Mouse (Mus musculus) CH12.LX (cell line): Measurements from ENCODE around the gene Fcho1. TPM values are rescaled to one million over a fixed set of nuclear protein-coding genes. Genes with fewer than 3 reads are reported as not detected.

ENCODE experiments used
- DNase-seq: peaks from one replicate; pipeline ENCODE4 v3.0.0-alpha.2; 2013; ENCODE audit errors: extremely low read depth
- H3K27ac ChIP-seq: 2 replicates; pipeline ENCODE4 v1.5.1; 2012; ENCODE audit warnings: low read depth, mild to moderate bottlenecking, control low read depth, moderate library complexity; ENCODE audit not compliant: insufficient read depth
- H3K27me3 ChIP-seq: replicated peaks from 2 replicates; pipeline ENCODE3; 2012; ENCODE audit warnings: inconsistent platforms
- H3K36me3 ChIP-seq, 2 experiments: replicated peaks in 1 of 2; 2 replicates each; pipeline versions ENCODE3 to v1.6.1; 2012; ENCODE audit warnings: inconsistent platforms in 1 of 2, low read length in 1 of 2, mild to moderate bottlenecking in 1 of 2, mixed read lengths in 1 of 2, moderate library complexity in 1 of 2; ENCODE audit not compliant: control insufficient read depth in 1 of 2, insufficient read depth in 1 of 2
- H3K4me1 ChIP-seq, 2 experiments: 2 replicates each; pipeline ENCODE4 v1.6.1; 2012; ENCODE audit warnings: inconsistent platforms in 1 of 2, moderate library complexity in 1 of 2; ENCODE audit not compliant: insufficient read depth in 2 of 2, control insufficient read depth in 1 of 2
- H3K4me2 ChIP-seq: 2 replicates; pipeline ENCODE4 v1.6.1; 2012; ENCODE audit warnings: low read depth, mild to moderate bottlenecking, control low read depth; ENCODE audit not compliant: poor library complexity, insufficient read depth, severe bottlenecking
- H3K4me3 ChIP-seq, 3 experiments: fragments of 150-350 bp in 1 of 3; sonication (generic) in 1 of 3; replicated peaks in 1 of 3; 2 replicates each; pipeline versions ENCODE3 to v1.5.1; 2011 to 2012; ENCODE audit warnings: low read depth in 2 of 3, low read length in 2 of 3, mild to moderate bottlenecking in 2 of 3, moderate library complexity in 2 of 3, control low read depth in 1 of 3, improper control_type of control experiment in 1 of 3, inconsistent platforms in 1 of 3, mixed read lengths in 1 of 3; ENCODE audit not compliant: poor library complexity in 1 of 3
- H3K79me2 ChIP-seq: replicated peaks from 2 replicates; pipeline ENCODE4 v1.6.1; 2012; ENCODE audit warnings: mild to moderate bottlenecking, moderate library complexity; ENCODE audit not compliant: control insufficient read depth, poor library complexity, insufficient read depth, severe bottlenecking; ENCODE audit errors: extremely low read depth
- H3K9ac ChIP-seq: 2 replicates; pipeline ENCODE4 v1.6.1; 2012; ENCODE audit warnings: low read depth, mild to moderate bottlenecking, control low read depth, moderate library complexity; ENCODE audit not compliant: insufficient read depth
- H3K9me3 ChIP-seq: replicated peaks from 2 replicates; pipeline ENCODE3; 2012; ENCODE audit warnings: low read length, inconsistent platforms, mixed read lengths
- BHLHE40 ChIP-seq: IDR thresholded peaks from 2 replicates; pipeline ENCODE4 v1.6.1; 2011; ENCODE audit warnings: mild to moderate bottlenecking, low read depth, low read length, improper control_type of control experiment
- EP300 ChIP-seq: IDR thresholded peaks from 2 replicates; pipeline ENCODE4 v1.6.1; 2011; ENCODE audit warnings: low read length, improper control_type of control experiment
- GABPA ChIP-seq: IDR thresholded peaks from 2 replicates; pipeline ENCODE4 v1.6.1; 2012; ENCODE audit warnings: low read depth, low read length, improper control_type of control experiment, inconsistent platforms; ENCODE audit not compliant: insufficient replicate concordance
- HCFC1 ChIP-seq: IDR thresholded peaks from 2 replicates; pipeline ENCODE4 v1.6.1; 2012; ENCODE audit warnings: low read depth, mild to moderate bottlenecking, inconsistent platforms, low read length, improper control_type of control experiment
- IRF4 ChIP-seq: IDR thresholded peaks from 2 replicates; pipeline ENCODE4 v1.6.1; 2014; ENCODE audit warnings: low read depth, mild to moderate bottlenecking, inconsistent platforms, low read length, improper control_type of control experiment
- JUND ChIP-seq: conservative IDR thresholded peaks from 2 replicates; pipeline ENCODE4 v1.6.1; 2011; ENCODE audit warnings: low read depth, low read length, improper control_type of control experiment
- KAT2A ChIP-seq: IDR thresholded peaks from 2 replicates; pipeline ENCODE4 v1.6.1; 2012; ENCODE audit warnings: low read length, improper control_type of control experiment, inconsistent platforms; ENCODE audit not compliant: insufficient replicate concordance
- MAX ChIP-seq: IDR thresholded peaks from 2 replicates; pipeline ENCODE4 v1.6.1; 2011; ENCODE audit warnings: low read length, improper control_type of control experiment
- MEF2A ChIP-seq: IDR thresholded peaks from 2 replicates; pipeline ENCODE4 v1.6.1; 2014; ENCODE audit warnings: low read depth, mild to moderate bottlenecking, inconsistent platforms, low read length, improper control_type of control experiment, borderline replicate concordance
- MYC ChIP-seq: IDR thresholded peaks from 2 replicates; pipeline ENCODE4 v1.6.1; 2011; ENCODE audit warnings: low read depth, mild to moderate bottlenecking, improper control_type of control experiment, low read length
- NELFE ChIP-seq: IDR thresholded peaks from 2 replicates; pipeline ENCODE4 v1.6.1; 2011; ENCODE audit warnings: low read depth, low read length, improper control_type of control experiment
- NRF1 ChIP-seq: IDR thresholded peaks from 2 replicates; pipeline ENCODE4 v1.6.1; 2014; ENCODE audit warnings: low read depth, mild to moderate bottlenecking, inconsistent platforms, low read length, improper control_type of control experiment, moderate library complexity
- PAX5 ChIP-seq: IDR thresholded peaks from 2 replicates; pipeline ENCODE4 v1.6.1; 2012; ENCODE audit warnings: low read length, inconsistent platforms, mixed read lengths
- POLR2A ChIP-seq: IDR thresholded peaks from 2 replicates; pipeline ENCODE4 v1.6.1; 2011; ENCODE audit warnings: low read depth, mild to moderate bottlenecking, improper control_type of control experiment, low read length
- RAD21 ChIP-seq: IDR thresholded peaks from 2 replicates; pipeline ENCODE4 v1.6.1; 2011; ENCODE audit warnings: low read depth, mild to moderate bottlenecking, low read length, improper control_type of control experiment, moderate library complexity
- TBP ChIP-seq: conservative IDR thresholded peaks from 2 replicates; pipeline ENCODE4 v1.6.1; 2011; ENCODE audit warnings: low read depth, low read length, improper control_type of control experiment
- UBTF ChIP-seq: IDR thresholded peaks from 2 replicates; pipeline ENCODE4 v1.6.1; 2012; ENCODE audit warnings: low read depth, mild to moderate bottlenecking, inconsistent platforms, low read length, improper control_type of control experiment, moderate library complexity
- ZC3H11A ChIP-seq: IDR thresholded peaks from 2 replicates; pipeline ENCODE4 v1.6.1; 2012; ENCODE audit warnings: low read depth, mild to moderate bottlenecking, inconsistent platforms, low read length, improper control_type of control experiment
- dilution Hi-C: fragments of 300-500 bp; cut with MboI; formaldehyde crosslinking; loops from 2 replicates; pipeline ENCODE4 v1.14.3; 2020; ENCODE audit warnings: low sequenced_read_pairs; ENCODE audit not compliant: extremely low pct_unique_long_range_greater_than_20kb, extremely low pct_ligation_motif_present
- in situ Hi-C: fragments of 300-500 bp; cut with MboI; formaldehyde crosslinking; loops from 3 replicates; pipeline ENCODE4 v1.14.3; 2019; ENCODE audit warnings: low sequenced_read_pairs, low pct_ligation_motif_present, low pct_unique_long_range_greater_than_20kb, mixed read lengths
- polyA plus RNA-seq: library from polyadenylated mRNA; unstranded; fragments of >175 nt; gene quantifications from 2 replicates; pipeline ENCODE4 v1.2.1, GENCODE M21; 2012; ENCODE audit warnings: low read depth; ENCODE audit not compliant: insufficient read length
- total RNA-seq, 2 experiments: library from RNA; depleted of rRNA; stranded (reverse); fragments of 300-350 nt in 1 of 2; fragments of >200 nt in 1 of 2; gene quantifications; 2 replicates each; pipeline ENCODE4 v1.2.3; 2012 to 2014

Gene Fcho1
- total and polyA plus RNA-seq, 3 experiments, result 40.2 to 99.8 (median 82.0) TPM

DNA sequence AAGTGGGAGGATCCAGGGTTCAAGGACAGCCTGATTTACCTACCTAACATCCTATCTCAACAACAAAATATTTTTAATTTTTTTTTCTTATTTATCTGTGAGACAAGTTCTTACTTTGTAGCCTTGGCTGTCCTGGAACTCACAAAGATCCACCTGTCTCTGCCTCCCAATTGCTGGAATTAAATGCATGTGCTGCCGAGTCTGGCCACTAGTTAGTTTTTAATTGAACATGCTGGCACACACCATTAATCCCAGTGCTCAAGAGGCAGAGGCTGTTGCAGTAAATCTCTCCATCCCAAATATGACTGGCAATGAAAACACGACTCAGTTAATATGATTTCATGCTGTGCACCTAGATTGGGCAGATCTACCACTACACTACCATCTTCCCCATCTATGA, 17.3 kb upstream of the Fcho1 start:
- in situ Hi-C loops (no loop called here), dilution Hi-C loops (no loop called here)
- no peak overlapping the region for H3K4me3 ChIP-seq
- no peak overlapping the region for H3K9ac ChIP-seq
- H3K27me3 ChIP-seq, result no peaks in the 10 kb centered on the region
- no peak overlapping the region for H3K27ac ChIP-seq
- H3K9me3 ChIP-seq, result no peaks in the 10 kb centered on the region
- no peaks in the 10 kb centered on the region for H3K79me2 ChIP-seq
- H3K4me2 ChIP-seq, result no peak overlapping the region
- DNase-seq, result no peak
- no peak for TF ChIP-seq POLR2A
- no peak for TF ChIP-seq EP300
- TF ChIP-seq TBP, result no peak
- no peak for TF ChIP-seq BHLHE40
- TF ChIP-seq HCFC1, result no peak
- TF ChIP-seq NELFE, result no peak
- no peak for TF ChIP-seq JUND
- no peak for TF ChIP-seq MEF2A
- no peak for TF ChIP-seq PAX5
- TF ChIP-seq GABPA, result no peak
- TF ChIP-seq ZC3H11A, result no peak
- no peak for TF ChIP-seq MAX
- no peak for TF ChIP-seq NRF1
- H3K36me3 ChIP-seq, result no peaks in the 10 kb centered on the region
- H3K4me1 ChIP-seq, result peaks cover 12 to 25% of the 10 kb centered on the region in 2 experiments; a peak in 3 of 4 replicates

DNA sequence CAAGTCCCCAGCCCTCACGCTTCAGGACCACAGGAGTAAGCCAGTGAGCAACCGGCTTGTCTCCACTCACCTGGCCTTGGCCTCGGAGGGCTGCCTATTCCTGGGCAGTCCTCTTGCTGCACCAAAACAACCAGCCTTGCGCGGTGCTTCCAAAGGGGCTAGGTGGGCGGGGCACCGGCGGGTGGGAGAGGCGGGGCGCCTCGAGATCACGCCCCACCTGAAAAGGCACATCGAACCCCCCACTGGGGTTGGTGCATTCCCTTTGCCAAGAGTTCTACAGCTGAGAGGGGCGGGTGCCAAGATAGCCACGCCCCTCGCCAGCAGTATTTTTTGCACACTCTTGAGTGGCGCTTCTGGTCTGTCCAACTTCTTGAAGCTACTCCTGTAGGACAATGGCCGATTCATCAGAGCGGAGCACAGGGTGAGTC, 16.2 kb upstream of the Fcho1 start:
- no peak for DNase-seq
- dilution Hi-C loops, result no loop called here
- Histone ChIP-seq H3K4me3 (no peak overlapping the region), H3K4me2 (no peak overlapping the region), H3K27ac (no peak overlapping the region), H3K4me1 (peaks cover 12 to 25% of the 10 kb centered on the region in 2 experiments; a peak in 3 of 4 replicates), H3K9ac (no peak overlapping the region), H3K79me2 (no peaks in the 10 kb centered on the region), H3K9me3 (no peaks in the 10 kb centered on the region), H3K36me3 (no peaks in the 10 kb centered on the region), H3K27me3 (no peaks in the 10 kb centered on the region)
- in situ Hi-C loops, result no loop called here
- no peak for TF ChIP-seq MYC
- no peak for TF ChIP-seq IRF4
- no peak for TF ChIP-seq UBTF
- no peak for TF ChIP-seq KAT2A
- TF ChIP-seq HCFC1, result no peak
- TF ChIP-seq RAD21, result no peak
- no peak for TF ChIP-seq MEF2A
- TF ChIP-seq NRF1, result no peak
